Mouse (Mus musculus) erythroblast, embryonic 14.5 days (primary cell): ENCODE results near the gene Klhl10. TPM values are rescaled to one million over a fixed set of nuclear protein-coding genes. Genes with fewer than 3 reads are reported as not detected.

Source experiments
- H3K27me3 ChIP-seq: 2 replicates; pipeline ENCODE4 v1.6.1; 2012; ENCODE audit warnings: inconsistent platforms; ENCODE audit not compliant: control insufficient read depth
- H3K36me3 ChIP-seq: 2 replicates; pipeline ENCODE4 v1.6.1; 2012; ENCODE audit warnings: mild to moderate bottlenecking, inconsistent platforms; ENCODE audit not compliant: control insufficient read depth
- H3K4me1 ChIP-seq: 2 replicates; pipeline ENCODE4 v1.6.1; 2012; ENCODE audit warnings: inconsistent platforms; ENCODE audit not compliant: control insufficient read depth
- H3K4me3 ChIP-seq: replicated peaks from 2 replicates; pipeline ENCODE3; 2012; ENCODE audit warnings: moderate library complexity, mild to moderate bottlenecking, inconsistent platforms
- H3K9me3 ChIP-seq: 2 replicates; pipeline ENCODE4 v1.6.1; 2012; ENCODE audit warnings: low read length, inconsistent platforms, mixed read lengths; ENCODE audit not compliant: control insufficient read depth
- GATA1 ChIP-seq: IDR thresholded peaks from 2 replicates; pipeline ENCODE4 v1.6.1; 2012; ENCODE audit warnings: low read length, inconsistent platforms, mixed read lengths
- TAL1 ChIP-seq: IDR thresholded peaks from 3 replicates; pipeline ENCODE4 v1.6.1; 2012; ENCODE audit warnings: low read length, inconsistent platforms, mixed read lengths
- polyA plus RNA-seq: library from polyadenylated mRNA; stranded (reverse); fragments of >175 nt; gene quantifications from 2 replicates; pipeline ENCODE4 v1.2.3, GENCODE M21; 2012

The Klhl10 gene
- not detected in 2 replicates for polyA plus RNA-seq

GRCm38 (mm10) chr11:100441797-100442196 is at the start of gene Klhl10, which contains the start of gene Nt5c3b:
Gene Klhl10 (plus strand): TSS chr11:100441917.
Gene Nt5c3b (minus strand): TSS chr11:100441808.
- Histone ChIP-seq H3K9me3 (no peaks in the 10 kb centered on the region), H3K27me3 (no peaks in the 10 kb centered on the region), H3K4me3 (peak within 1 kb of the TSS; percentile 76), H3K4me1 (peaks cover 23% of the 10 kb centered on the region), H3K36me3 (peaks cover 3% of the 10 kb centered on the region; the same call in 1 of the 2 replicates)
- no peak for TF ChIP-seq TAL1
- no peak for TF ChIP-seq GATA1

GRCm38 (mm10) chr11:100392958-100393357 is 48.8 kb upstream of the Klhl10 start:
- Histone ChIP-seq H3K9me3 (no peaks in the 10 kb centered on the region), H3K36me3 (no peaks in the 10 kb centered on the region), H3K27me3 (peaks cover 46% of the 10 kb centered on the region), H3K4me1 (peaks cover 16% of the 10 kb centered on the region), H3K4me3 (no peak overlapping the region)
- TF ChIP-seq TAL1 (no peak), GATA1 (no peak)

GRCm38 (mm10) chr11:100393733-100394132 is 48.0 kb upstream of the Klhl10 start:
- peaks cover 48% of the 10 kb centered on the region for H3K27me3 ChIP-seq
- H3K9me3 ChIP-seq: no peaks in the 10 kb centered on the region
- TF ChIP-seq GATA1: no peak
- TF ChIP-seq TAL1: no peak
- peaks cover 17% of the 10 kb centered on the region for H3K4me1 ChIP-seq
- no peaks in the 10 kb centered on the region for H3K36me3 ChIP-seq
- no peak overlapping the region for H3K4me3 ChIP-seq

GRCm38 (mm10) chr11:100394353-100395074 is 47.2 kb upstream of the Klhl10 start:
- H3K27me3 ChIP-seq: peaks cover 48% of the 10 kb centered on the region
- no peaks in the 10 kb centered on the region for H3K9me3 ChIP-seq
- TF ChIP-seq GATA1: no peak
- no peak for TF ChIP-seq TAL1
- H3K36me3 ChIP-seq: no peaks in the 10 kb centered on the region
- H3K4me3 ChIP-seq: no peak overlapping the region
- H3K4me1 ChIP-seq: peaks cover 17% of the 10 kb centered on the region

GRCm38 (mm10) chr11:100395200-100395599 is 46.5 kb upstream of the Klhl10 start:
- TF ChIP-seq GATA1 (no peak), TAL1 (no peak)
- Histone ChIP-seq H3K9me3 (no peaks in the 10 kb centered on the region), H3K4me3 (no peak overlapping the region), H3K4me1 (peaks cover 17% of the 10 kb centered on the region), H3K27me3 (peaks cover 48% of the 10 kb centered on the region), H3K36me3 (no peaks in the 10 kb centered on the region)

GRCm38 (mm10) chr11:100395861-100396631 is 45.7 kb upstream of the Klhl10 start:
- TF ChIP-seq GATA1 (no peak), TAL1 (no peak)
- peaks cover 48% of the 10 kb centered on the region for H3K27me3 ChIP-seq
- H3K9me3 ChIP-seq: no peaks in the 10 kb centered on the region
- peaks cover 17% of the 10 kb centered on the region for H3K4me1 ChIP-seq
- peak overlapping the region; percentile 57 for H3K4me3 ChIP-seq
- no peaks in the 10 kb centered on the region for H3K36me3 ChIP-seq

GRCm38 (mm10) chr11:100396886-100397599 is 44.7 kb upstream of the Klhl10 start:
- TF ChIP-seq TAL1 (no peak), GATA1 (no peak)
- no peaks in the 10 kb centered on the region for H3K36me3 ChIP-seq
- H3K27me3 ChIP-seq: peaks cover 48% of the 10 kb centered on the region

GRCm38 (mm10) chr11:100397600-100398389 is 43.9 kb upstream of the Klhl10 start, which contains the start of gene Jup:
Gene Jup (minus strand): TSS chr11:100397763.
- Histone ChIP-seq H3K36me3 (no peaks in the 10 kb centered on the region), H3K4me1 (peaks cover 26% of the 10 kb centered on the region), H3K4me3 (peak within 1 kb of the TSS; percentile 57), H3K27me3 (peaks cover 48% of the 10 kb centered on the region), H3K9me3 (no peaks in the 10 kb centered on the region)
- TF ChIP-seq TAL1 (no peak), GATA1 (no peak)

More at GRCm38 (mm10) chr11:100396886-100397599, 44.7 kb upstream of the Klhl10 start:
- Histone ChIP-seq H3K4me3 (peak overlapping the region; percentile 57), H3K9me3 (no peaks in the 10 kb centered on the region), H3K4me1 (peaks cover 19% of the 10 kb centered on the region)
